Mouse (Mus musculus) lung, embryonic 15.5 days (tissue): ENCODE results near the gene Gcgr. TPM values are rescaled to one million over a fixed set of nuclear protein-coding genes. Genes with fewer than 3 reads are reported as not detected.
A peak's percentile ranks its signal among the peaks of the same experiment; 100 is the strongest.

Source experiments
- ATAC-seq: fragments of 200-750 bp; cut with Nextera tagmentation; 2 replicates; pipeline ENCODE4 v1.8.0; 2017; ENCODE audit warnings: moderate number of reproducible peaks, borderline replicate concordance; ENCODE audit not compliant: low FRiP score, low TSS enrichment; ENCODE audit errors: extremely low read depth
- H3K27ac ChIP-seq: fragments of 300-500 bp; sonication (generic); 2 replicates; pipeline ENCODE4 v1.5.1; 2015; ENCODE audit warnings: moderate library complexity, mild to moderate bottlenecking, inconsistent platforms
- H3K27me3 ChIP-seq: fragments of 300-500 bp; sonication (generic); 2 replicates; pipeline ENCODE4 v1.6.1; 2015; ENCODE audit warnings: inconsistent platforms
- H3K36me3 ChIP-seq: fragments of 300-500 bp; sonication (generic); 2 replicates; pipeline ENCODE4 v1.6.1; 2015; ENCODE audit warnings: inconsistent platforms
- H3K4me1 ChIP-seq: fragments of 300-500 bp; sonication (generic); 2 replicates; pipeline ENCODE4 v1.6.1; 2015; ENCODE audit warnings: inconsistent platforms
- H3K4me2 ChIP-seq: fragments of 300-500 bp; sonication (generic); 2 replicates; pipeline ENCODE4 v1.6.1; 2015; ENCODE audit warnings: inconsistent platforms, mild to moderate bottlenecking, moderate library complexity
- H3K4me3 ChIP-seq: fragments of 300-500 bp; sonication (generic); 2 replicates; pipeline ENCODE4 v1.5.1; 2015; ENCODE audit warnings: mild to moderate bottlenecking, inconsistent platforms
- H3K9ac ChIP-seq: fragments of 300-500 bp; sonication (generic); 2 replicates; pipeline ENCODE4 v1.6.1; 2015; ENCODE audit warnings: inconsistent platforms
- H3K9me3 ChIP-seq: fragments of 300-500 bp; sonication (generic); 2 replicates; pipeline ENCODE4 v1.6.1; 2016; ENCODE audit warnings: inconsistent platforms
- WGBS: fragments of 180-500 bp; shearing (Covaris S2); methylation state at CpG from one replicate; pipeline ENCODE4 v1.1.7; 2015; 5-methylcytosine and 5-hydroxymethylcytosine counted together
- polyA plus RNA-seq: library from polyadenylated mRNA; unstranded; fragments of >200 nt; fragmentation: Nextera tagmentation; extraction: Ambion mirVana; gene quantifications from 2 replicates; pipeline ENCODE4 v1.2.1, GENCODE M21; 2015

Gene Gcgr
- polyA plus RNA-seq, 1 experiment from 2014 or later = 1.1 TPM

DNA sequence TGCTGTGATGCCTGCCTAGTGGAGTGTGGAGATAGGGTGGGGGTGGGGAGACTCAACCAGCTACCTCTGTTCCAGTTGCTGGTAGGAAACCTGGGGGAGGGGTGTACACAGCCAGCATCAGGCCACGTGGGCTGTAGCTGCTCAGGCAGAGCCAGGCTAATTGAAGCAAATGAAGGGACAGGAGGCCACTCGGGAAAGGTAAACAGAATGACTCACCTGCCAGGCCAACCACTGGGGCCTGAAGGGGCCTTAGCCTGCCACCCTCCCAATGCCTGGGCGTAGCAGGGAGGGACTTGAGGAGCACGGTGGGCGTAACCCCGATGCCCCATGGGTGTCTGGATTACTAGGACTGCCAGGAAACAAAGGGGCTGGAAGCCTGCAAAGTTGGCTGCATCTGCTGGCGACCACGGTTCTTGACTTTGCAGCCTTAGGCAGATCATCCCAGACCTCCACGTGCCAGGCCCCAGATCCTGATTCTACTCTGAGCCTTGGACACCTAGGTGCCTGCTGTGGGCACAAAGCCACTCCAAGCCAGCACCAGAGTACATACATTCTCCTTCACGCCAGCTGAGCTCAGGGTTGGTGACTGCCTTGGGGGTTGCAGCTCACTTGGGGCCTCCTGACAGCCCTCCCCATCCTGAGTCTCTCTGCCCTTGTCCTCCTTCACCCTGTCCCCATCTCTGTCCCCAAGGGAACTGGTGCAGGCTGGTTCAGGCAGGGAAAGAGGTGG lies 9.0 kb downstream of the Gcgr start:
- H3K27ac ChIP-seq = peak overlapping the region; percentile 84
- H3K4me1 ChIP-seq = peaks cover 27% of the 10 kb centered on the region
- no peaks in the 10 kb centered on the region for H3K27me3 ChIP-seq
- H3K9ac ChIP-seq = 0 out of 2 replicates have a peak overlapping the region, but pooled peaks have one; percentile 9
- no peak overlapping the region for H3K4me3 ChIP-seq
- H3K36me3 ChIP-seq = peaks cover 23% of the 10 kb centered on the region
- no peaks in the 10 kb centered on the region for H3K9me3 ChIP-seq
- ATAC-seq = peak; percentile 70
- peak overlapping the region; percentile 8; the same call in 1 of the 2 replicates for H3K4me2 ChIP-seq
- WGBS = 22% methylated on average over 10 of the region's 10 CpGs

DNA sequence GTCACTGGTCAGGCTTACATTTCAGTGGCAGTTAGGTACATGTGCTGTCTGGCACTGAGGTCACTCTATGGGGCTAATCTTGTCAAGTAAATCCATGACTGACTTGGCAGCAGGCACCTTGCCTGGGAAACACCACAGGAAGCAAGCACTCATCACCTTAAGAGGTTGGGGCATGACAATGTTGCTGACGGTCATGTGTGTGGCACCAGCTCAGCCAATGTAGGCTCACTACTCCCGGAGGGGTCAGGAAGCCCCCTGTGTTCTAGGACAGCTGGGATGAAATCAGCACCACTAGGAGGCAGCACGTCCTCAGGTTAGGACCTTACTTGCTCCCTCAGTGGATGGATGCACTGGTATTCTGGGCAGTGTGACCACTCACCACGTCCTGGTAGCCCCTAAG lies 11.4 kb downstream of the Gcgr start:
- ATAC-seq = no peak
- no peak overlapping the region for H3K27ac ChIP-seq
- WGBS = 39% methylated on average over 4 of the region's 4 CpGs

DNA sequence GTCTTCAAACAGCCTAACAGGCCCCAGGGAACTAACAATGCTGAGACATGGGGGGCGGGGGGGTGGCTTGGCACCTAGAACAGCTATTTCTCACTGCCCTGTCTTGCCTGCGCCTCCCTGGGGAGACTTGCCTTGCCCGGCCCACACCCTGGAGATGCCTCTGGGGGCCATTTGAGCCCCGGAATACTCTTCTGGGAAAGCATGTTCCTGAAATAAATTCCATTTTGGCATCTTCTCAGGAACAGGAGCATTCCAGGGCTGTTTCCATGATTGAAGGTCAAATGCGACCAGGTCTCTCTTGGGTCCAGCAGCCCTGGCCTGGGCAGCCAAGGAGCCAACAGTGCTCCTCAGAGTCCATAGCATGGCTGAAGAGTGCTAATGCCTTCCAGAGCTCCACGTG lies 11.9 kb downstream of the Gcgr start:
- Histone ChIP-seq H3K9ac (no peak overlapping the region), H3K4me1 (peaks cover 28% of the 10 kb centered on the region), H3K27me3 (no peaks in the 10 kb centered on the region), H3K4me2 (no peak overlapping the region), H3K27ac (no peak overlapping the region), H3K4me3 (no peak overlapping the region), H3K36me3 (peaks cover 25% of the 10 kb centered on the region), H3K9me3 (no peaks in the 10 kb centered on the region)
- WGBS = 76% methylated on average over 6 of the region's 6 CpGs
- ATAC-seq = no peak

More for the DNA sequence above, 11.4 kb downstream of the Gcgr start:
- no peak overlapping the region for H3K4me2 ChIP-seq
- no peak overlapping the region for H3K4me3 ChIP-seq
- no peak overlapping the region for H3K9ac ChIP-seq
- peaks cover 25% of the 10 kb centered on the region for H3K36me3 ChIP-seq
- H3K9me3 ChIP-seq = no peaks in the 10 kb centered on the region
- peaks cover 27% of the 10 kb centered on the region for H3K4me1 ChIP-seq
- H3K27me3 ChIP-seq = no peaks in the 10 kb centered on the region

DNA sequence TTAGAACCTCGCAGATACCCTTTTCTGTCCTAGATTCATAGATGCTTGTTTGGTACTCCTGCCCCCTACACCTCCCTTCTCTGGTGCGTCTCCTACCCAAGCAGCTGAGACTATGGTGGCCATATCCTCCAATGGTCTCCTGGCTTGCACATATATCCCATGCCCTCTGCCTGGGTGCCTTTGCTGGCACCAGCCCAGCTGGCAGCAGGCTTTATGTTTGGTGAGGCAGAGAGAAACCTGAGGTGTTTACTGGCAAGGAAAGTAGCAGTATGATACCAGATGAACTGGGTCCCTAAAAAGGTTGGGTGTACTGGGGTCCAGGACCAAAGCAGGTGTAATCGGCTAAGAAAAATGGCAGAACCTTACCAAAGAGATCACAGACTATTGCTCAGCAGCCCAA lies 15.5 kb downstream of the Gcgr start:
- peaks cover 25% of the 10 kb centered on the region for H3K36me3 ChIP-seq
- no peaks in the 10 kb centered on the region for H3K9me3 ChIP-seq
- H3K27ac ChIP-seq = no peak overlapping the region
- ATAC-seq = no peak
- H3K9ac ChIP-seq = no peak overlapping the region
- WGBS = 91% methylated on average over 3 of the region's 3 CpGs
- no peak overlapping the region for H3K4me3 ChIP-seq
- no peaks in the 10 kb centered on the region for H3K27me3 ChIP-seq
- H3K4me2 ChIP-seq = no peak overlapping the region
- H3K4me1 ChIP-seq = peaks cover 27% of the 10 kb centered on the region

DNA sequence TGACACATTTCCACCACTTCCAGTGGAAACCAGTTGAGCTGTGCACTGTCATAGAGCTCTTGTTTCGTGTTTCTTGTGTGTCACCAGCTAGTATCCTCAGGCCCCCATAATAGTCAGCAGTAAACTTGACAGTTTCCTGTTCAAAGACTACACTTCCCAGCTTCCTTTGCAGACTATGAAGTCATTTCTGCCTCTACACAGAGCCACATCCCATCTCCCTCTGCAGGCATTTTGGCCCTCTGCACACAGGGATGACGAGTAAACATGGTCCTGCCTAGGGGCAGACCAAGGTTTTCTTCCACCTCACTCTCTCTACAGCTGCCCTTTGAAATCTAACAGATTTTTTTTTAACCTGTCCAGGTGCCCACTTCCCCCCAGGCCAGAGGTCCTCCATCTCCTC lies 17.0 kb downstream of the Gcgr start:
- ATAC-seq = no peak
- H3K4me2 ChIP-seq = no peak overlapping the region
- no peak overlapping the region for H3K4me3 ChIP-seq
- WGBS = 46% methylated on average over 2 of the region's 2 CpGs
- H3K27me3 ChIP-seq = no peaks in the 10 kb centered on the region
- H3K4me1 ChIP-seq = peaks cover 27% of the 10 kb centered on the region
- H3K27ac ChIP-seq = no peak overlapping the region
- H3K9me3 ChIP-seq = no peaks in the 10 kb centered on the region
- peaks cover 22% of the 10 kb centered on the region for H3K36me3 ChIP-seq
- no peak overlapping the region for H3K9ac ChIP-seq

DNA sequence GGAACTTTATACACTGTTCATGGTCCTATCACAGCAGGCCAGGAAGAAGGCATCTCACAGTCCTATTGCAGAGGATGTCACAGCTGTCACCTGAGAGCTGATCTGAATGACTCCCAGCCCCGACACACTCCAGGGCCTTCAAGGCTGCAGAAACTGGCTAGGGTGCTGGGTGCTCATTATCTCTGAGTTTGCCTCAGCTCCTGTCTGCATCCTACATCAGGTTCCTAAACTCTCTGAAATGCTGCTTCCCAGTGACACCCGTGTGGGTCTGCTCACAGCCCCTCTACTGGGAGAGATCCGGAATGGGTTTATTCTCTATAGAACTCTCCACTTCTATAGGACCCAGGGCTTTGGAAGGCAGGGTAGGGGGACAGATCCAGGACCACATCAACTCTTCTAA lies 17.7 kb downstream of the Gcgr start:
- no peak overlapping the region for H3K27ac ChIP-seq
- H3K4me1 ChIP-seq = peaks cover 27% of the 10 kb centered on the region
- H3K9ac ChIP-seq = peak overlapping the region; percentile 99; the same call in 1 of the 2 replicates
- peaks cover 15% of the 10 kb centered on the region for H3K36me3 ChIP-seq
- H3K4me2 ChIP-seq = peak overlapping the region; percentile 89
- no peaks in the 10 kb centered on the region for H3K9me3 ChIP-seq
- 70% methylated on average over 3 of the region's 3 CpGs for WGBS
- no peak for ATAC-seq
- no peaks in the 10 kb centered on the region for H3K27me3 ChIP-seq
- H3K4me3 ChIP-seq = peak overlapping the region; percentile 95; the same call in 1 of the 2 replicates

DNA sequence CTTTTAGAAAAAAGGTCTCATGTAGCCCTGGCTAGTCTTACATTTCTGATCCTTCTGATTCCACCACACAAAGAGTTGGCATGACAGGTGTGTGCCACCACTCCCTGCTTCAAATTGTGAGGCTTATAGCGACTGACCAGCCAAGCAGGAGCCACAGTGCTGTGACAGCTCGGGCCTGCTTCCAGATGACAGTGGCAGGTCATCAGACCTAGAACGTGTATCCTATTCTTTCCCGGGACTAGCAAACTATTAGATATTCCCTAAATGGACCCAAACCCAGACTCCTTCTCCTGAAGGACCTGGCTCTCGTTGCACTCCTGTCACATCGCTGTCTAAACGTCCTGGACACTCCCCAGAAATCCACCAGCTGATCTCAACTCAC lies 18.3 kb downstream of the Gcgr start:
- Histone ChIP-seq H3K9me3 (no peaks in the 10 kb centered on the region), H3K4me1 (peaks cover 27% of the 10 kb centered on the region), H3K27ac (peak overlapping the region; percentile 96), H3K36me3 (peaks cover 9% of the 10 kb centered on the region), H3K4me2 (peak overlapping the region; percentile 89), H3K27me3 (no peaks in the 10 kb centered on the region), H3K9ac (peak overlapping the region; percentile 99), H3K4me3 (peak overlapping the region; percentile 95)
- 14% methylated on average over 7 of the region's 7 CpGs for WGBS
- no peak for ATAC-seq

DNA sequence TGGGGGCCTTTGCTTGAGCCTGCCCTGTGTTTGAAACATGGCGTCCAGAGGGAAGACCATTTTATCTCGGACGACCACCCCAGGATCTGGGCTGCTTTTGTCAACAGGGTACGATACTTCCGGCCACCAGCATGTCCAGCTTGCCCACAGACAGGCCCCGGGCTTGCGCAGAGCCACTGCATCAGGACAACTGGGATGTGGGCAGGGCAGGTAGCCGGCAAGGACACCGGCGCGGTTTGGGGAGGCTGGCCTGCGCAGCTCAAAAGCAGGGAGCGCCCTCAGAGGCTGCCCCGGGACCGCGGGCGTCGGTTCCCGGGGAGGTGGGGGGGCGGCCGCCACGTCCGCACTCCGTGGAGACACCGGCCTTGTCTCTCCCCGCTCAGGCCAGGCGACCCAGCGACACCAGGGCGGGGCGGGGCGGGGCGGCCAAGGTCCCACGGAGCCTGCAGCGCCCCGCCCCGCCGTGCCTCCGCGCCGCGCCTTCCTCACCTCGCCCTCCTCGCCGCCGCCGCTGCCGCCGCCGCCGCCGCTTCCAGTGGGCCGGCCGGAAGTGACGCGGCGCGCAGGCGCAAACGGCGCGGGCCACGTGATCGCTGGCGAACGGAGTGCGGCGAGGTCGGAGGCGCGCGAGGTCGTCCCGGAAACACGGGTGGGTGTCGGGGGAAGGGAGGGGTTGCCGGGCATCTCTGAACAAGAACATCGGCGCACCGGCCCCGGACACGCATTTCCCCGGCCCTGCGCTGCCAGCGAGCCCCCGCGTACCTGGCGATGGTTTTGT lies 18.9 kb downstream of the Gcgr start, which contains the start of gene Mcrip1:
Gene Mcrip1, minus strand, starts transcription at position 560 of the 778 bp plus-strand sequence.
- peak within 1 kb of the TSS; percentile 89 for H3K4me2 ChIP-seq
- peak within 1 kb of the TSS; percentile 99 for H3K9ac ChIP-seq
- peak within 1 kb of the TSS; percentile 96 for H3K27ac ChIP-seq
- no peaks in the 10 kb centered on the region for H3K9me3 ChIP-seq
- WGBS = under 1% methylated on average over 71 of the region's 87 CpGs
- H3K27me3 ChIP-seq = no peaks in the 10 kb centered on the region
- peaks cover 27% of the 10 kb centered on the region for H3K4me1 ChIP-seq
- H3K36me3 ChIP-seq = peaks cover 3% of the 10 kb centered on the region
- H3K4me3 ChIP-seq = peak within 1 kb of the TSS; percentile 95
- peak; percentile 84 for ATAC-seq

DNA sequence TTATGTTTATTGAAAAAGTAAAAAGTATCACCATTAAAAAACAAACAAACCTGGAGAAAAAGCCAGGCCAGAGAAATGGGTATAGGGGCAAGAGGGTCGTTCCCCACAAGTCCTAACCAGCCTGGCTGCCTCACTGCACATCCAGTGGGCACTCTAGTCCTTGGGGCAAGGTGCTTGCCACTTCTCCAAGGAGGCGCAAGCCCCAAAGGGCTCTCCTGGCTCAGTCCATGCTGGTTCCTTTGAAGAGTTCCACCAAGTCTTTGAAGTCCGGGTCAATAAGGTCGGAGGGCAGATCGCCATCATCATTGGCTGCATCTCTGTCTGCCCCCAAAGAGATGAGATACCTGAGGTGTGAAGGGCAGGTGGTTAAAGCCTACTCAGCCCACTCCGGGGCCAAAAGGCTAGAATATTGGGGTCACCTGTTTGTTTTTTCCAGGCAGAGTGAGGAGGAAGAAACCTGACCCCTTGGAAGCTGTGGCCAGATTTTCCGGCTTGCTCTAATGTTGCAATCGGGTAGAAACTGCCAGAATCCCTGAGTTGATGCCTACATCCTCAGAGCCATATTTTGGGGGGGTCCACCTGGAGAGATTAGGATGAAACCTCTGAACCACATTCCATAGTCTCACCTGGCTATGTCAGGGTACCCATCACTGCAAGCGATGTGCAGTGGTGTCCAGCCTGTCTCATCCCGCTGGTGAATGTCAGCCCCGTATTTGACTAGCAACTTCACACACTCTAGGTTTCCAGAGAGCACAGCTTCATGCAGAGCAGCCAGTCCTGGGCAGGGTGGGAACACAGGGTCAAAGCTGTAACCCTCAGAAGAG lies 19.7 kb downstream of the Gcgr start:
- ATAC-seq = no peak
- Histone ChIP-seq H3K4me2 (peak overlapping the region; percentile 89), H3K27ac (peak overlapping the region; percentile 96), H3K4me1 (peaks cover 27% of the 10 kb centered on the region), H3K4me3 (peak overlapping the region; percentile 95), H3K9ac (peak overlapping the region; percentile 99), H3K27me3 (no peaks in the 10 kb centered on the region), H3K9me3 (no peaks in the 10 kb centered on the region), H3K36me3 (no peaks in the 10 kb centered on the region)
- 52% methylated on average over 11 of the region's 11 CpGs for WGBS

DNA sequence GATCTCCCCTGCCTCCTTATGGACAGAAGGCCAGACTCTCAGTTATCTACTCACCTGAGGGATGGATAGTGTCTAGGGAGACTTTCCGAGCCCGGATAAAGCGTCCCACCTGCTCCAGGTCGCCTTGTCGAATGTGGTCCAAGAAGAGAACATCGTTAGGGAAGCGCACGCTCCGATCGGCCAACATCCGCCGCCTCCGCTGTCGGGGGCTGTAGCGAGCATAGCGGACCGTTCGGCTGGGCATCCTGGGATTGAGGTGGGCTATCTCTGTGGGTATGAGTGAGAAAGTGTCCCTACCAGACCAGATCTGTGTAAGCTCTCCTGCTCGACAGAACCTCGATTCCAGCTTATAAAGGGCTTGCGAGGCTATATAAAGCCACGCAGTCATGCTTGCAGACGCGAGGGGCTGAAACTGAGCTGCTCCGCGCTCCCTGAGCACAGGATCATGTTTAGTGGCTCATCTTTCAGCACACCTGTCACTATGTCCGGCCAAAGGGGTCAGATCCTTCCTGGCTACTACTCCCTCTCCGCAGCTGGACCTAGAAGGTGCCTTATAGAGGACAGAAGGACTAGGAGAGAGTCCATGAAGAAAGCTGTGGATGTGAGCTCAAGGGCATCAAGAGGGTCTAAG lies 20.4 kb downstream of the Gcgr start, which contains the start of gene Ppp1r27:
Gene Ppp1r27, minus strand, starts transcription at position 323 of the 631 bp plus-strand sequence.
- Histone ChIP-seq H3K4me3 (peak within 1 kb of the TSS; percentile 95), H3K4me2 (peak within 1 kb of the TSS; percentile 89), H3K4me1 (peaks cover 27% of the 10 kb centered on the region), H3K36me3 (no peaks in the 10 kb centered on the region), H3K9ac (peak within 1 kb of the TSS; percentile 99), H3K27me3 (no peaks in the 10 kb centered on the region), H3K27ac (peak within 1 kb of the TSS; percentile 96; the same call in 1 of the 2 replicates), H3K9me3 (no peaks in the 10 kb centered on the region)
- 91% methylated on average over 28 of the region's 28 CpGs for whole genome bisulfite sequencing
- ATAC-seq = no peak

DNA sequence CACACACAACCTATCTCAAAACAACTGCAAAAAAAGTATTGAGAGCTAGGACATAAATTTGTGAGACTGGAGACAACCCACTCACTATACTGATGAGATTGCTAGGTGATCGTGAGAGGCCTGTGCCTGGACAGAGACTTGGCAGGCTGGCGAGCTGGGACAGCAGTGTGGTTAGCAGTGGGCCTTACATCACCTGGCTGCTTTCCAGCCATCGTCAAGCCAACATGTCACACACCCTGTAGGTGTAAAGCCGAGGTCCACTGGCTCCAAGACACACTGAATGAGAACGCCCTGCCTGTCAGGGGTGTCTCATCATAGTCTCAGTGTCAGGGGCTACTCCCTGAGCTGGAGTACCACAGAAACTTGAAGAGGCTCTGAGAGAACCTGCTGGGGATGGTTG lies 22.2 kb downstream of the Gcgr start:
- H3K36me3 ChIP-seq = no peaks in the 10 kb centered on the region
- H3K9me3 ChIP-seq = no peaks in the 10 kb centered on the region
- no peak overlapping the region for H3K4me2 ChIP-seq
- no peak overlapping the region for H3K9ac ChIP-seq
- WGBS = 59% methylated on average over 5 of the region's 5 CpGs
- H3K27ac ChIP-seq = no peak overlapping the region
- no peaks in the 10 kb centered on the region for H3K27me3 ChIP-seq
- ATAC-seq = no peak
- no peak overlapping the region for H3K4me3 ChIP-seq
- H3K4me1 ChIP-seq = peaks cover 23% of the 10 kb centered on the region
